Mouse (Mus musculus) myocyte (in vitro differentiated cells): ENCODE measurements at regions not wholly inside any gene's neighbourhood (a gene's known extent, or its start where the extent isn't known, plus 50 kb on each side); places are given as distances from the start of the nearest gene placed in this dataset.

Experiments
- CEBPB ChIP-seq: IDR thresholded peaks from 2 replicates; pipeline ENCODE4 v1.6.1; 2011; ENCODE audit warnings: mild to moderate bottlenecking, moderate library complexity; ENCODE audit not compliant: poor library complexity, insufficient read depth, severe bottlenecking
- E2F4 ChIP-seq: IDR thresholded peaks from one replicate; pipeline ENCODE4 v1.6.1; 2011; ENCODE audit warnings: mild to moderate bottlenecking, control low read depth, moderate library complexity; ENCODE audit not compliant: insufficient read depth
- MAX ChIP-seq: IDR thresholded peaks from one replicate; pipeline ENCODE4 v1.6.1; 2011; ENCODE audit warnings: low read depth, mild to moderate bottlenecking, control low read depth
- MYOD1 ChIP-seq, 3 experiments: IDR thresholded peaks; one replicate each; pipeline ENCODE4 v1.6.1; 2011; ENCODE audit warnings: control low read depth in 2 of 3, low read depth in 2 of 3, mild to moderate bottlenecking in 2 of 3, moderate library complexity in 1 of 3; ENCODE audit not compliant: insufficient read length in 2 of 3, control insufficient read depth in 1 of 3
- MYOG ChIP-seq, 3 experiments: IDR thresholded peaks; one replicate each; pipeline ENCODE4 v1.6.1; 2011; ENCODE audit warnings: control low read depth in 2 of 3, low read depth in 2 of 3, mild to moderate bottlenecking in 2 of 3; ENCODE audit not compliant: insufficient read length in 2 of 3, control insufficient read depth in 1 of 3, insufficient read depth in 1 of 3
- POLR2A ChIP-seq: IDR thresholded peaks from one replicate; pipeline ENCODE4 v1.6.1; 2011; ENCODE audit warnings: low read depth, mild to moderate bottlenecking, control low read depth, moderate library complexity; ENCODE audit not compliant: insufficient read length
- POLR2AphosphoS2 ChIP-seq: IDR thresholded peaks from one replicate; pipeline ENCODE4 v1.6.1; 2011; ENCODE audit warnings: low read depth, control low read depth; ENCODE audit not compliant: insufficient read length
- REST ChIP-seq: IDR thresholded peaks from one replicate; pipeline ENCODE4 v1.6.1; 2011; ENCODE audit warnings: mild to moderate bottlenecking, control low read depth, moderate library complexity; ENCODE audit not compliant: insufficient read depth, insufficient read length
- SRF ChIP-seq: IDR thresholded peaks from one replicate; pipeline ENCODE4 v1.6.1; 2011; ENCODE audit warnings: low read depth; ENCODE audit not compliant: control insufficient read depth, insufficient read length
- TCF12 ChIP-seq: IDR thresholded peaks from one replicate; pipeline ENCODE4 v1.6.1; 2011; ENCODE audit warnings: mild to moderate bottlenecking, control low read depth; ENCODE audit not compliant: poor library complexity, insufficient read depth, severe bottlenecking
- TCF3 ChIP-seq: IDR thresholded peaks from one replicate; pipeline ENCODE4 v1.6.1; 2011; ENCODE audit warnings: low read depth, control low read depth; ENCODE audit not compliant: insufficient read length
- USF1 ChIP-seq: IDR thresholded peaks from one replicate; pipeline ENCODE4 v1.6.1; 2011; ENCODE audit warnings: low read depth, mild to moderate bottlenecking, control low read depth, moderate library complexity

DNA sequence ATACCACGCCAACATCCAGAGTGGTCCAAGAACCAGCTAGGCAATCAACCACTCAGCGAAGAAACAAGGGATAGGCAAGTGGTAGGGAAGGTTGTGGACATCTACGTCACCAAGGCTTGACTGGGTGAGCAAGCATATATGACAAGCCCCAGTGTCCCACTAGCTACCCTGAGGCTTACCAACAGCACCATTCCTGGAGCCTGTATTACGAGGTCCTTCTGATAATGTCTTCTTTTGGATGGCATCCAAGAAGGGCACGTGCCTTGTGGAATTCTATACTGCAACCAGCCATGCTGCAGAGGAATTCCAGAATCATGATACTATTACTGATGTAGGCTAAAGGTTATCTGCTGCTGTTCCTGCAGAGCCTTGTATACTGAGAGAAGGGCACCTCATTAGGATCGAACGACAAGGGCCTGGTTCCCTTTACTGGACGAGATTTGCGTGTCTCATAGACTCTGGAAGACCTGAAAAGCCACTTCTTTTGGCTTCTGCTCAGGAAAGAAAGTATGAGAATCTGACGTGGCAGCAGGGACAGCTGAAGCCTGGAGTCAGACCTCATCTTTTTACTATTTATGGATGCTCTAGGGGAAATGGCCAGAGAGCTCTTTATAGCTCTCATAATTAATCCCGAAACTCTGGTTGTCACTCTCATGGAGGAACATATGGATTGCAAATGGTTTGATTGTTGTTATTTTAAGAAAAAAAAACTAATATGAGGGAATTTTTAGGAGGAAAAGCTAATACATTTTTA lies 101.5 kb upstream of the Rmdn2 start:
- TF ChIP-seq USF1 (peak; percentile 24), POLR2A (no peak), MAX (no peak), POLR2AphosphoS2 (no peak), CEBPB (no peak), TCF12 (no peak), SRF (no peak), MYOG (IDR thresholded peaks at IDR 0.05; ENCODE audit: control insufficient read depth in 1 of 3, insufficient read depth in 1 of 3, insufficient read length in 2 of 3, low read depth in 2 of 3) (peak in 1 of 3 experiments; percentile 78), E2F4 (no peak), MYOD1 (IDR thresholded peaks at IDR 0.05; ENCODE audit: control insufficient read depth in 1 of 3, insufficient read length in 2 of 3, low read depth in 2 of 3) (peak in 2 of 3 experiments; percentile 9 to 38), TCF3 (no peak), REST (no peak)
